Comparison of ENCODE assay signal across 20 mouse cellular contexts in genomic region chr3:39000011-39000410, GRCm38 (mm10).
"Had no signal": no experiment of that assay in that cellular context is flagged by ENCODE, and none has a peak within 500 bp of the region (broad histone marks: within the 10 kb centered on the region; RNA-seq: fewer than 3 reads in every experiment).

No protein-coding gene starts in this region.

- H3K27ac ChIP-seq: lung, embryonic 15.5 days; macrophage; midbrain, embryonic 12.5 days; neural tube, embryonic 13.5 days; neural tube, embryonic 15.5 days had no signal

- H3K9ac ChIP-seq: liver, postnatal 0 days; lung, embryonic 15.5 days; midbrain, embryonic 12.5 days; neural tube, embryonic 13.5 days; neural tube, embryonic 15.5 days had no signal

- H3K9me3 ChIP-seq: lung, embryonic 15.5 days; midbrain, embryonic 12.5 days; neural tube, embryonic 13.5 days; neural tube, embryonic 15.5 days had no signal

- H3K27me3 ChIP-seq: lung, embryonic 15.5 days; megakaryocyte, embryonic 14.5 days; midbrain, embryonic 12.5 days; neural tube, embryonic 13.5 days; neural tube, embryonic 15.5 days had no signal

- H3K4me3 ChIP-seq: lung, embryonic 15.5 days; megakaryocyte, embryonic 14.5 days; midbrain, embryonic 12.5 days; neural tube, embryonic 13.5 days; neural tube, embryonic 15.5 days had no signal

- DNase-seq: liver, postnatal 0 days; lung, adult 2 months; lung, postnatal 14 days; lung, postnatal 36 days; midbrain, embryonic 14.5 days; right cerebral cortex, adult 18-20 months; right cerebral cortex, postnatal 25 days; right cerebral cortex, postnatal 4 days; spleen, adult 18-20 months; thymus, adult 18-20 months; thymus, postnatal 14 days; thymus, postnatal 36 days had no signal

- H3K4me2 ChIP-seq: lung, embryonic 15.5 days; midbrain, embryonic 12.5 days; neural tube, embryonic 13.5 days; neural tube, embryonic 15.5 days had no signal

- H3K4me1 ChIP-seq: lung, embryonic 15.5 days; megakaryocyte, embryonic 14.5 days; midbrain, embryonic 12.5 days; neural tube, embryonic 13.5 days; neural tube, embryonic 15.5 days had no signal

- ATAC-seq: liver, postnatal 0 days; lung, postnatal 0 days; midbrain, embryonic 16.5 days had no signal
